Mouse (Mus musculus) mouse embryonic stem cell (cell line): Measurements from ENCODE around the gene Tnpo1.

ENCODE experiments used
- in situ Hi-C, 2 experiments: fragments of 300-500 bp; cut with MboI; formaldehyde crosslinking; loops; 1 replicate in 1 of 2; 3 replicates in 1 of 2; pipeline ENCODE4 v1.14.3; 2019 to 2020; ENCODE audit warnings: low sequenced_read_pairs in 2 of 2, low pct_unique_long_range_greater_than_20kb in 1 of 2, mixed read lengths in 1 of 2; ENCODE audit not compliant: unreplicated experiment in 1 of 2

The Tnpo1 gene

DNA sequence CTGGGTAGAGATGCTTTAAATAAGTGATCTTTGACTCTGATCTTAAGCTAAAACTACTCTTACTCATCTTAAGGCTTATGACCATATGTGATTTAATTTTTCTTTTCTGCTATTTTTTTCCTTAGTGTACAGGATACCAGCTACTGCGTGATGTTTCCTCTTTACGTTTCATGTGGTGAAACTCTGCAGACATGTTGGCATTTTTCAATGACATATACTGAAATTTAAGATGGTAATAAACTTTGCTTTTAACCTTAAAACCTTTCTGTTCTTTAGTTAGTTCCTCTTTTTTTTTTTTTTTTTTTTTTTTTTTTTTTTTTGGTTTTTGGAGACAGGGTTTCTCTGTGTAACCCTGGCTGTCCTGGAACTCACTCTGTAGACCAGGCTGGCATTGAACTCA is 2.7 kb upstream of the Tnpo1 start:
- in situ Hi-C loops: no loop called here

DNA sequence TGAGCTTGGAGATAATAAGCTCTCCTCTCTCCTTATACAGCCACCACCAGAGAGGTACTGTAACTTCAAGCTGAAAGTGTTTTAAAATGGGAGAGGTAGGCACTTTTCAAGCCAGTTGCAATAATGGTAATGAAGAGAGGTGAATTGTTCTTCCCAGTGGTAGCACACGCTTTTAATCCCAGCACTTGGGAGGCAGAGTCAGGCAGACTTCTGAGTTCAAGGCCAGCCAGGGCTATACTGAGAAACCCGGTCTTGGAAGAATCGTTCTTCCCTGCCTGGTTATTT is 716 bp upstream of the Tnpo1 start:
- in situ Hi-C loops: no loop called here

DNA sequence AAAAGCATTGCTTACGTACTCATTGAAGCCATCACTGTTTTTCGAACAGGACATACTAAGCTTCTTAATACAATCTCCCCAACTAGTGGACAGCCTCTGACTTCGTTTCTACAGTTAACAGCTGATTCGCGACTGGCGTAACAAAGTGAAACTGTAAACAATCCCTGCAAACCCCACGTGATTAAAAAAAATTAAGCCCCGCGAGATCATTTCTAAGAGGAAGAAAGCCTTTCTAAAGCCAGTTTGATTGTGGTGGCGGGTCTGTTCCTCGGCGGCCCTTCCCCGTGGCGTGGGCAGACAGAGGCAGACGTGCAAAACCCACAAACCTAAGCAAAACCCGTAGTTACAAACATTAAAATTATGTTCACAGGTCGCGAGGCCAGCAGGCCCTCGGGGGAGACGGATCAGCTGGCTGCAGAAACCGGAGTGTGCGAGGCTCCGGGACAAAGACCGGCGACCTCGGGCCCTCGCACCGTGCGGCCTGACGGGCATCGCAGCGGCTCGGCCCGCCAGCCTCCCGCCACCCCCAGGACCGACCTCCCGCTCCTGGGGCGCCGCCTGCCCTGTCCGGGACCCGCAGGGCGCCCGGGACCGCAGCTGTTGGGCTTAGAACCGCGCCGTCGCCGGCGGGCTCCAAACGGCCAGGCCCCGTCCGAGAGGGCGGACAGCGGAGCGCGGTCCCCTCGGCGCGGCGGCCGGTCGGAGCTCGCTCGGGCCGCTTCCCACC is 535 bp downstream of the Tnpo1 start:
- in situ Hi-C loops: no loop called here

DNA sequence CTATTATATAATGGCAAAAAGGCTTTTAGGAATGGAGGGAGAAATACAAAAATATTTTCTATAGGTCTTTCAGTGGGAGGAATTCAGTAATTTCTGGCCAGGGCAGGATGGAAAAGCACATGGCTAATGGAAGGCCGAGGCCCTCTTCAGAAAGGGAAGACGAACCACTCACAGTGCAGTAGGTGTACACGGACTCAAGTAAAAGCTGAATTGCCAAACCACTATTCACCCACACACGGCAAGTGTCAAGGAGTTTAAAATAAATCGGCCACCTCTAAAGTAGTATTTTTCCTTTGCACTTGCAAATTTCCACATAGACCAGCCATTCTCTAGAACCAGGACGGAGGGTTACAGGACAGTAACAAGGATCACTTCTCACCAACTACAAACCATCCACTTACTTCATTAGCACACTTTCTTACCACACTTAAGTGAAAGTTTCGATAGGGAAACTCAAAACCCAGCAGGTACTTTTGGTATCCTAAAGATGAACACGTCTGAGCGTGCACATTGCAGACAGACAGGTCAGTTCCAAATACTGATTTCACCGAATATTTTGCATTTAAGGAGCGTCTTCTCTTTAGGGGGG is 1.2 kb downstream of the Tnpo1 start:
- in situ Hi-C loops: no loop called here

DNA sequence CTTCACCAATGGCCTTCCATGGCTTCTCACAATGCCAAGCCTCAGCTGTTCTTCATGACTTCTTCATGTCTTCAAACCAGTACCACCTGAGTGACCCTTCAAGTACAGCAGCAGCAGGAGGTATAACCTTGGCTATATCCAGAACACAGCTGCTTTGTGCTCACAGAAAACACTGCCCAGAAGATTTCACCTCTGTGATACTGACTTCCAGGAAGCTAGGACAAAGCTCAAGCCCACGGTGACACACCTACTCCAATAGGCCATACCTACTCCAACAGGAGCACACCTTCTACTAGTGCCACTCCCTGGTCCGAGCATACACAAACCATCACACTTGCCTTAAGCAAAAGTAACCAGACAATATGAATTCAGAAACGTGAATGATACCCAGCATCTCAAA is 3.4 kb downstream of the Tnpo1 start:
- in situ Hi-C loops: no loop called here

DNA sequence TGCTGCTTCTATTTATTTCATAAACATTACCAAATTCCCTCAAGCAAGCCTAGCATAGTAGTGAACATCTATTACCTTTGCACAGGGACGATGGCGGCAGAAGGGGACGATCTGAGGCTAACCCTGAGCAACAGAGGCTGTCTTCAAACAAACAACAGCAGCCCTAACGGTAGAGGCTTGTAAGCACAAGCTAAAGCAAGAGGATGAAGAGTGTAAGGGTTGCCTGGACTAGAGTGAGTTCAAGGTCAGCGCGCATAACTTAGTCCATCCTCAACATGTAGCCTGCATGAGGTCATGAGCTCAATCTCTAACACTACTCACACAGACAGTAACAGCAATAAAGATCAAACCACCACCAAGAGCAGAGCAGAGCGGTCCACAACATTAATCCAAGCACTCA is 4.9 kb downstream of the Tnpo1 start:
- in situ Hi-C loops: no loop called here

DNA sequence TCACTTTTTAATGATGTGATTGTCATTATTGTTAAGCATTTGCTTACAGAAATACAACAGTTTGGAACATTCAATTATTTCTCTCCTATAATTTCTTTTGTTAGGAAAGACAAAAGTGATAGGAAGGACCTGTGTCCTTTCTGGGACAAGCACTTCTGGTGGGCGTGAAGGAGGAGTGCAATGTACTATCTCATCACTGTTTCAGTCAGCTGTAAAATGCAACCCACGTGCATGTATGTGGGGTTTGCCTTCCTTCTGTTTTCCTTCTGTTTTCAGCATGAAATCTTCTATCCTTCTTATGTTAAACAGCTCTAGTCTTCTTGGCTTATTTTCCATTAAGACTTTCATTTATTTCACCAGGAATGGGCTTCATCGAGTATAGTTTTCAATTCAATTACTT is 5.9 kb downstream of the Tnpo1 start:
- in situ Hi-C loops: no loop called here

DNA sequence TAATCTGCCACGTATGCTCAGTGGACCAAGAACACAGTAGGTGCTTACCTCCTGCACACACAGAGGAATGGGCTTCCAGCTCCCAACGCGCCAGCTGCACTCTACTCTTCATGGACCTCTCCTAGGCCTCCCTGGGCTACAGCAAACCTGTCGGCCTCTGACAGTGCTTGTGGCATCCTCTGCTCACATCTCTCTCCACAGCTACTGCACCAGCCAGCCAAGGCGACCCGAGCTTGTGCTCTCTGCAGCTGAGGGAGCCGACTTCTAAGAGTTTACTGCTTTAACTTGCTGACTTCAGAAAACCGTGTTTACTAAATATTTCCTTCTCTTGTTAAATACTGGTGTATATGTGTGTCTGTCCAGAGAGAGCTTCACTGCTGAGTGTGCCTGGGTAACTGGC is 6.5 kb downstream of the Tnpo1 start:
- in situ Hi-C loops: no loop called here

DNA sequence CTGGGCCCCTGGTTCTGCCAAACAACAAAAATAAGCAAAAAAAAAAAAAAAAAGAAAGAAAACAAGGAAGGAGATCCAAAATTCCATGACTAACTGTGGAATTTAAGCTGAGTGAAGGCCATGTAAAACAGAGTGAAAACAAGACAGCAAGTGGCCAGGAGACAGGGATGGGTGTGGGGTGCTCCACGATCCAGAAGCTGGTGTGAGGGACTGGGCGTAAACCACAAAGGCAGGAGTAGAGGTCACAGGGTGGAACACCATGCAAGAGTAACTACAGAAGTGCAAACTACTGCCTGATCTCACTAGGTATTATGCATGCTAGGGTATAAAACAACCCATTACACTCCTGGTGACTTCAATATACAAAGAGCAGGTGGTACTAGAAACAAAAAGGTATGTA is 8.3 kb downstream of the Tnpo1 start:
- in situ Hi-C loops: no loop called here

DNA sequence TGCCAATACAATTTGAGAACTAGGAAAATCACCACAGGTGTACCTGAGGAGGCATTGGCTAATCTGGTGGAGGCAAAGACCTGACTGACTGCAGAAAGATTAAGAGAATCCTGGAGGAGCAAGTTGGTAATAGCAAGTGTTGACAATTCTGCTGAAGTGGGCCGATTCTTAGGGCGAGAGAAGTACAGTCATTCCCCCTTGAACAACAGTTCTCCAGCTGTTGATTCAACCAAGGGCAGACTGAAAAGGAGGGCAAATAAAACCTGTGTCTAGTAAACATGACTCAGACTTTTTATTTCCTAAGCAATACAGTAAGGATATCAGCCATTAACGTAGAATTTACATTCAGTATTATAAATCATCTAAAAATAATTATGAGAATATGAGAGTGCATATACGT is 10.6 kb downstream of the Tnpo1 start:
- in situ Hi-C loops: no loop called here

DNA sequence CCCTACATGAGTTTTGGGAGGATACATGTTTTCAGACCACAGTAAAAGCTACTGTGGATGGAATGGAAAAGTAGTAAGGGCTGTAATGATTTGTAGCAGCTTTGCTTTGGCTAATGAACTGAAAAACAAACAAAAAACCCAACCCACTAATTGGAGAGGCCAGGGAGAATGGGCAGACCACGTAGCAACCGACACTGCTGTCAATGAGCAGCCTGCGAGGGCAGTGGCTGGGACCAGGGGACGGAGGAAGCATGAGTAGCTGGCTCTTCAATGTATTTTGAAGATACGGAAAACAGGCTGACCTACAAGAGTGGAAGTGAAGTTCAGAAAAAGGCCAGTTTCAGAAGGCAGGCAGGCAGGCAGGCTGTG is 11.4 kb downstream of the Tnpo1 start:
- in situ Hi-C loops: no loop called here

DNA sequence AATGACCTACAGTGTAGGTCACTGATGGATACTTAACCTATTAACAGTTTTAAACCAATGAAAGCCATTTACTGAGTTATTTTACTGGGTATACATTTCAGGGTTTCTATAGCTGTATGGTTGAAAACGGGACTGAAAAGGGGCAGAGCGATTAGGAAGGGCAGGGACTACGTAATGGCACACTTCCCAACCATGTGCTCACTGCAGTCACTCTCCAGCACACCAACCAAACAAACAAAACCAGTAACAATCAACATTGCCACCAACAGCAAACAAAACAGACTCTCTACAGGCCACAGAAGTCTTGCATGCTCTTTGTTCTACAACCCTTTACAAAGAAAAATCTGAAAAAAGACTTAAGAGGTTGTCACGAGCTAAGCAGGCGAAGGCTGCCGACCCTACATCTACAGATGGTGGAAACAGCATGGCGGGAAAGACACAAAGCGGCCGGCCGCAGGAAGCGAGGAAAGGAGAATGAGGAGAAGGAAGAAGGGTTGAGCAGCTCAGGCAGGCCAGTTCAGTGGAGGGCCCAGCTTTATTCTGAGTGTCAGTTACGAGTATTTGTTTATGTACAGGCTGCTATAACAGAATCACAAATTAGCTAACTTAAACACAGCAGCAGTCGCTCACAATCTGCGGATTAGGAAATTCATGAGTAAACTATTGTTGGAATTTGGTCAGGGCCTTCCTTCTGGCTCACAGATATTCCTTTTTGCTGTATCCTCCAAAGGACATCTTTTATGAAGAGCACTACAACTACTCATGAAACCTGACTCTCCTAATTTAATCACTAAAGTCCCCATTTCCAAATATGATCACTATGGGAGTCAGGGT is 12.0 kb downstream of the Tnpo1 start:
- in situ Hi-C loops: no loop called here

DNA sequence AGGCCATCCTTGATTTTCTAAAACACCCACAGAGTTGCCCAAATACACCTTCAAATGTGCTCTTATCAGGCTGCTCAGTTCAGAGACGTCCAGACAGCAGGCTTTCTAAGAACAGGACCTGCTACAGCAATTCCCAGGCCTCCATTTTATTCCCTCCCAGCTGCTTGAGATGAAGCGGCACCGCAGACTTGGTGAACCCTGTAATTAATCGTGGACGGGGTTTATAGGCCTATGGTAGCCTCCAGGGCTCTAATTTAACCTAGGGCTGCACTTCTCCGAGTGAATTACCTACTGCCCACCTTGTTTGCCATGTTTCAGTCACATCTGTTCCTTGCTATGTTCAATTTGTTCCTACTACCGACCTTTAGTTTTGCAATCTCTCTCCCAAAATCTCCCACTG is 13.0 kb downstream of the Tnpo1 start:
- in situ Hi-C loops: no loop called here

DNA sequence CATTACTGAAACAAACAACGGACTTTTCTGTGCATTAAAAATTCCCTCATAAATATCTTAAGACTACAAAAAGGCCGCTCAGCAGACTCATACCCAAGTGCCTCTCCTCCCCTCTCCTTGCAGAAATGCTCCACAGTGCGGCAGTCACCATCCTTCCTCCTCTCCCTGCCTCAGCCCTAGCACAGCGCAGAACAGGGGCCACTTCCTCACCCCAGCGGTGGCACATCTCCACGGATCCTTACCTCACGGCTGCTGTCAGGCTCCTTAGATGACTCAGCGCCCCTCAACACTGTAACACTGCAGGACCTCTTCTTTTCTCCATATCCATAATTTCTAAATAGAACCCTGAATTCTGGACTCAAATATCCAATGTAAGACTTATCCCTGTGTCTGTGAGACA is 13.6 kb downstream of the Tnpo1 start:
- in situ Hi-C loops: no loop called here

DNA sequence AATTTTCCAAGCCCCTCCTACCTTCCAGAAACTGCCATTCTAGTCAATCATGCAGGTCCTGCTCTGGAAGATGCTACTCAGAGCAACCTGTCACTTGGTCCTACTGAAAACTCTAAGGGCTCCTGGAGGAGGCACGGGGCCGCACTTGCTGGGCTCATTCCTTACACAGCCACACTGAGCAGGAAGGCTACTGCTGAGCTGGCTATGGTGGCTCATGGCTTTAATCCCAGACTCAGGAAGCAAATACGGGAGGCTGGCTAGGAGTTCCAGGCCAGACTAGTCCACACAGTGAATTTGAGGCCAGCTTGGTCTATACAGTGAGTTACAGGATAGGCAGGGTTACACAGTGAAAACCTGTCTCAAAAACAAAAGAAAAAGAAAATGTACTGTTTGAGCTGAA is 15.4 kb downstream of the Tnpo1 start:
- in situ Hi-C loops: no loop called here

DNA sequence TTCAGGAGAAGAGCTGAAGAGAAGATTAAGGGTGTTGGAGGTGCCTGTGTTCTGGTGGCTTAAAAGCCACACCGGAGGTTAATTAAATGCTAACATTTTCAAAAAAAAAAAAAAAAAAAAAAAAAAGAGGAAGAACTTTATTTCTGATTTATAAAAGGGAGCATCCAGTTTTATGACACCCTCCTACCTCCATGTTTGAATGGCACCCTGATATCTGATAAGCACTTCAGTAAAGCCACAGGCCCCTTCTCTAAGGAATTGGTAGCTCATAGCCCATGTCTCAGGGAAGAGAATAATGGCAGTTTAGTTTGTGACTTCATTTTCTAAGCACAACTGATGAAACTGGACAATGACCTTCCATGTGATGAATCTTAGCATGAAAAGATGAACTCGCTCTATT is 21.6 kb downstream of the Tnpo1 start:
- in situ Hi-C loops: no loop called here

DNA sequence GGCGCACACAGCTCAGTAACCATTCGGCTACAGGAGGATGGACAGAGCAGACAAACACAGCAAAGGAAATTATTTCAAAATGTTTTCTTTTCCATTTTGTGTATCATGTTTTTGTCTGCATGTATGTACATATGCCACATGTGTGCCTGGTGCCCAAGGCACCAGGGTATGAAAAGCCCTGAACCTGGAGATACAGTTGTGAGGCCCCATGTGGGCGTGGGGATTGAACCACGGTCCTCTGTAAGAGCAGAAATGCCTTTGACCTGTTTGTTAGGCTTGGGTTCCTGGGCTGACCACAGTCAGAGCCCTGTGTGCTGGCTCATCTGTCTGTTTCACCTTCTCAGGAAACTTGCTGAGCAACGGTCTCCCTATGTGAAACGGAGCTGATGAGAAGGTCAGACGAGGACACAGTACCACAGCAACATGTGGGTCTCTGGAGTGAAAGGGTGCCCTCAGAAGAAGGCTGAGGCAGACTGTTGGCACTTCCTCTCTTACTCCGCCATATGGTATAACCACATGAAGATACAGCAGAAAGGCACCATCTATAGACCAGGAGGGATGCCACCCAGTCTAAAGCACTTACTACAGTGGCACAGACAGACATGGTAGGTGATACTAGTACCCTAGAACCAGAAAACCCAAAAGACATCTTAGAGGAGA is 23.7 kb downstream of the Tnpo1 start:
- in situ Hi-C loops: no loop called here

DNA sequence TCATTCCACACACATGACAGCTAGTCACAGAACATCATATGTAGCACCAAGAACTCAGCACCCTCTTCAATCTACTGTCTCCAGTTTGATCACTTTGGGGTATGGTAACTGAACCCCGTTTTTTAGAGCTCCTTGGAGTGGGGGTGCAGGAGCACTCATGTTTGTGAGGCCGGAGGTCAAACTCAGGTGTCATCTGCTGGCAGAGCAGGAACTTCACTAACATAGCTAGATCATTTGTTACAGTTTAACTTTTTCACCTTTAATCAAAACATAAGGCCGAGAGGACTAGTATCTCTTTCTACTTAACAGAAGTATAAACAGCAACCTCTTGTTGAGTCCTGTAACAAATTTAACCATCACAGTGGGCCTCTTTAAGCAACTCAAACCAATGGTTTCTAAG is 26.6 kb downstream of the Tnpo1 start:
- in situ Hi-C loops: no loop called here

DNA sequence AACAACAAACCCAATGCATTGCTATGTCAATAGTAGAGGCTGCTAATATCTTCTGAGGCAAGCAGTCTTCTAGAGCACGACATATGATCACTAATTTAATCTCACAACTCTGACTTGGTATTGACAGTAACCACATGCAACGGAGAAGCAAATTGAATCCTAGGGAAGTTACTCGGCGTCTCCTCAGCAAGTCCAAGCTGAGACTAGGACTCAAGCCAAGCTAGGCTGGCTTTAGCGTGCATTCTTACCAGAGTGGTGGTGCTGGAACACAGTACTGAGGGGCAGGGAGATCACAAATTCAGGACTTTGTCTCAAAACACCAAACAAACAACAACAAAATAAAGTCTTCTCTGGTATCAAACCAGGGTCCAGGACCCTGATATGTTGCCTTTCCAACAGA is 28.6 kb downstream of the Tnpo1 start:
- in situ Hi-C loops: no loop called here
